9 mouse cellular contexts compared by ENCODE assay signal in the genomic region with DNA sequence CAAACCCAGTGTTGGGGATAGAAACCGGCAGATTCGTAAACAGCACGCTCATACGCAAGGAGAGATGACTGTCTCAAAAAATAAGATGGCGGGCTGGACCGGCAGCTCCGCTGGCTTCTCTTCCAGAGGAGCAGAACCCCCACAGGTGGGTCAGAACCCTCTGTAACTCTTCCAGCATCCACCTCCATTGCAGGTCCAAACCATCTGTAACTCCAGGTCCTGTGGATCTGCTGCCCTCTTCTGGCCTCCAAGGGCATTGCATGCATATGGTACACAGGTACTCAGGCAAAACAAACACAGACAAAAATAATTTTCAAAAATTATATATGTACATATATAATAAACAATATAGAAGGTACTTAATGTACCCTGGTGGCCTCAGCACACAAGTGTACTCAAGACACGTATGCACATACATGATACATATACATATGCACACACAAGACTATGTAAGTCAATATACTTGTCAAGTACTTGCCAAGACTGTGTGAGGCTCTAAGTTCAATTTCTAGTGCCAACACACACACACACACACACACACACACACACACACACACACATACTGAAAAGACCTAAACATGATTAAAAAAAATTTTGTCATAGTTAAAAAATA. TPM values are rescaled to one million over a fixed set of nuclear protein-coding genes. Genes with fewer than 3 reads are reported as not detected.
DNase-seq lines count a peak whose midpoint lies in the region; ATAC-seq lines count a peak whose summit lies in the region.
"Had no signal": no experiment of that assay in that cellular context is flagged by ENCODE, and none has a peak within 500 bp of the region (broad histone marks: within the 10 kb centered on the region; RNA-seq: fewer than 3 reads in every experiment).

No protein-coding gene starts in this region.

- H3K4me3 ChIP-seq in liver, embryonic 11.5 days (ENCODE audit: low read depth, low read length), result no peak overlapping the region
- no peak overlapping the region for H3K4me3 ChIP-seq in kidney, embryonic 15.5 days (replicated peaks)
- H3K4me3 ChIP-seq in liver, embryonic 12.5 days, result no peak overlapping the region
- H3K4me3 ChIP-seq in neural tube, embryonic 14.5 days (ENCODE audit: low read depth, low read length), result no peak overlapping the region
- H3K4me3 ChIP-seq: myocyte had no signal

- intact Hi-C loops in gastrocnemius, postnatal 36 days (cut with DNase I), result loop anchor here (2.0 kb wide), 1 partner anchor 250 kb away; no protein-coding TSS in a partner anchor

- no peak overlapping the region for H3K9ac ChIP-seq in liver, embryonic 11.5 days (ENCODE audit: low read depth, low read length)
- no peak overlapping the region for H3K9ac ChIP-seq in kidney, embryonic 15.5 days
- H3K9ac ChIP-seq in liver, embryonic 12.5 days, result no peak overlapping the region
- no peak overlapping the region for H3K9ac ChIP-seq in neural tube, embryonic 14.5 days (replicated peaks; ENCODE audit: low read depth, low read length)

- H3K36me3 ChIP-seq in liver, embryonic 11.5 days (ENCODE audit: control insufficient read depth, insufficient read depth, low read length), result no peaks in the 10 kb centered on the region
- H3K36me3 ChIP-seq in kidney, embryonic 15.5 days, result no peaks in the 10 kb centered on the region
- H3K36me3 ChIP-seq in liver, embryonic 12.5 days, result no peaks in the 10 kb centered on the region
- H3K36me3 ChIP-seq in neural tube, embryonic 14.5 days (ENCODE audit: control insufficient read depth, insufficient read depth, low read length), result no peaks in the 10 kb centered on the region

- H3K27ac ChIP-seq in liver, embryonic 11.5 days (ENCODE audit: low read depth, low read length), result no peak overlapping the region
- H3K27ac ChIP-seq in kidney, embryonic 15.5 days, result no peak overlapping the region
- H3K27ac ChIP-seq in liver, embryonic 12.5 days, result no peak overlapping the region
- H3K27ac ChIP-seq in neural tube, embryonic 14.5 days (ENCODE audit: low read depth, low read length), result no peak overlapping the region

- H3K4me2 ChIP-seq in liver, embryonic 11.5 days, result no peak overlapping the region
- H3K4me2 ChIP-seq in kidney, embryonic 15.5 days, result no peak overlapping the region
- H3K4me2 ChIP-seq in liver, embryonic 12.5 days, result no peak overlapping the region
- no peak overlapping the region for H3K4me2 ChIP-seq in neural tube, embryonic 14.5 days (ENCODE audit: low read depth, low read length)

- H3K4me1 ChIP-seq in liver, embryonic 11.5 days (replicated peaks; ENCODE audit: control insufficient read depth, insufficient read depth, low read length), result no peaks in the 10 kb centered on the region
- H3K4me1 ChIP-seq in kidney, embryonic 15.5 days, result no peaks in the 10 kb centered on the region
- no peaks in the 10 kb centered on the region for H3K4me1 ChIP-seq in liver, embryonic 12.5 days
- no peaks in the 10 kb centered on the region for H3K4me1 ChIP-seq in neural tube, embryonic 14.5 days (ENCODE audit: control insufficient read depth, insufficient read depth, low read length)

- H3K27me3 ChIP-seq in liver, embryonic 11.5 days (replicated peaks; ENCODE audit: control insufficient read depth, insufficient read depth, low read length), result no peaks in the 10 kb centered on the region
- H3K27me3 ChIP-seq in kidney, embryonic 15.5 days, result no peaks in the 10 kb centered on the region
- H3K27me3 ChIP-seq in liver, embryonic 12.5 days (replicated peaks), result no peaks in the 10 kb centered on the region
- H3K27me3 ChIP-seq in neural tube, embryonic 14.5 days (ENCODE audit: control insufficient read depth, insufficient read depth, low read length), result no peaks in the 10 kb centered on the region

- peak; percentile 69 for DNase-seq in liver
- no peak for DNase-seq in liver, embryonic 11.5 days (ENCODE audit: low spot score)
- peak; percentile 55 to 56 for DNase-seq in cerebellum, postnatal 36 days
- peak; percentile 35 to 62 for DNase-seq in gastrocnemius, postnatal 36 days
- peak; percentile 54 for DNase-seq in testis, postnatal 14 days (ENCODE audit: low spot score)

- ATAC-seq in liver, embryonic 11.5 days (replicated peaks; ENCODE audit: low FRiP score), result no peak
- peak; percentile 66 for ATAC-seq in kidney, embryonic 15.5 days (replicated peaks; ENCODE audit: low FRiP score)
- peak; percentile 30; the same call in 1 of the 2 replicates for ATAC-seq in liver, embryonic 12.5 days
- 0 out of 2 replicates have a peak, but pooled peaks have one; percentile 39 for ATAC-seq in neural tube, embryonic 14.5 days (ENCODE audit: low read depth)

- H3K9me3 ChIP-seq in liver, embryonic 11.5 days (ENCODE audit: control insufficient read depth, low read length), result no peaks in the 10 kb centered on the region
- no peaks in the 10 kb centered on the region for H3K9me3 ChIP-seq in kidney, embryonic 15.5 days (replicated peaks)
- no peaks in the 10 kb centered on the region for H3K9me3 ChIP-seq in liver, embryonic 12.5 days (replicated peaks)
- H3K9me3 ChIP-seq in neural tube, embryonic 14.5 days (ENCODE audit: control insufficient read depth, low read length), result no peaks in the 10 kb centered on the region

- 58% methylated on average over 8 of the region's 8 CpGs for WGBS in liver, embryonic 11.5 days
- 62% methylated on average over 8 of the region's 8 CpGs for WGBS in kidney, embryonic 15.5 days
- 54% methylated on average over 8 of the region's 8 CpGs for WGBS in liver, embryonic 12.5 days (ENCODE audit: insufficient replicate concordance)
- 61% methylated on average over 8 of the region's 8 CpGs for WGBS in neural tube, embryonic 14.5 days

RNA-seq across cellular contexts. Expression of gene Ctsh, which starts 23.0 kb away (rescaled TPM):
- polyA plus RNA-seq in liver, embryonic 11.5 days (2014; fragmentation: Nextera tagmentation; extraction: Ambion mirVana), result 19.1 and 22.7 TPM in 2 replicates
- total RNA-seq in gastrocnemius, postnatal 36 days (2021), result 10 to 100 TPM; 12.2 to 13.2 TPM
- 98.2 and 112 TPM in 2 replicates for polyA plus RNA-seq in kidney, embryonic 15.5 days (2015; fragmentation: Nextera tagmentation; extraction: Ambion mirVana)
- 23.3 and 28.1 TPM in 2 replicates for polyA plus RNA-seq in liver, embryonic 12.5 days (2016; fragmentation: Nextera tagmentation; extraction: Ambion mirVana)
- 13.6 and 40.5 TPM in 2 replicates for polyA plus RNA-seq in neural tube, embryonic 14.5 days (2014; fragmentation: Nextera tagmentation; extraction: Ambion mirVana)

RNA-seq across cellular contexts. Expression of gene Morf4l1, which starts 37.6 kb away (rescaled TPM):
- polyA plus RNA-seq in liver, embryonic 11.5 days (2014; fragmentation: Nextera tagmentation; extraction: Ambion mirVana), result 284 and 303 TPM in 2 replicates
- 100 to 1,000 TPM; 167 to 169 TPM for total RNA-seq in gastrocnemius, postnatal 36 days (2021)
- polyA plus RNA-seq in kidney, embryonic 15.5 days (2015; fragmentation: Nextera tagmentation; extraction: Ambion mirVana), result 440 and 441 TPM in 2 replicates
- polyA plus RNA-seq in liver, embryonic 12.5 days (2016; fragmentation: Nextera tagmentation; extraction: Ambion mirVana), result 179 and 180 TPM in 2 replicates
- 565 and 602 TPM in 2 replicates for polyA plus RNA-seq in neural tube, embryonic 14.5 days (2014; fragmentation: Nextera tagmentation; extraction: Ambion mirVana)
